Mouse (Mus musculus): ENCODE measurements around the gene Tufm.
"Not testable (repeated sequence)": the region's sequence is repeated elsewhere in the genome, so short reads cannot be mapped to it uniquely, and the experiment has no call there.

Tufm gene

DNA sequence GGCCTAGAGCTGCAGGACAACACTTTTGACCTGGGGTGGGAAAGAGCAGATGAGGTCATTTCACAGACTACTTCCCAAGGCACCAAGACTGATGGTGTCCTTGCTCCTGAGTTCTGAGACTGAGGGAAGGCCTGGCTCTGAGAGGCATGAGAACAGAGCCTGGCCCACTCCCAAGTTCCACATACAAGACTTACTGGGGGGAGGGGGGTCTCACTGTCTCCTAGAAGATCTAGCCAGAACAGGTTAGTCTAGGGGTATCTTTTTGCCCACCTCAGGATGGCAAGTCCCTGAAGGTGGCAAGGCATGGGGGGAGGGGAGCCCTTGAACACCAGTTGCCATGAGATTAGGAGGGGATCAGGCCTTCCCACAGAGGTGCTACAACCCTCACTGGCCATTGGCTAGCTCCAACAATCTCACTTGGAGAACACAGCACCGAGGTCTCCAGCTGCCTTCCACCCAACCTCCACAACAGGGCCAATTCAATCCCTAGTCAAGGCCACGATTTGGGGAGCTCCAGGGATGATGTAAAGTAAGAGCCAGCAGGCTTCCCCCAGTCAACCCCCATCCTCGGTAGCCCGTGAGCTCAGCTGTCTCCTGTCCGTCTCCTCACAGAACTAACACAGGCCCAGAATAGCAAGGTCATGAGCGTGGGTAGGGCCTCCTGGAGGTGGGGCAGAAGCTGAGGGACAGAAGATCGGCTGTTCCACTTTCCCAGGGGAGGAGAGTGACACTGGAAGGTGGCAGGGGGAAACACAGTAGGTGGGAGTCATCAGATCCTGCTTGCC lies 21.7 kb upstream of the Tufm start:
- no peak for DNase-seq (ENCODE audit: low read depth, low spot score)

DNA sequence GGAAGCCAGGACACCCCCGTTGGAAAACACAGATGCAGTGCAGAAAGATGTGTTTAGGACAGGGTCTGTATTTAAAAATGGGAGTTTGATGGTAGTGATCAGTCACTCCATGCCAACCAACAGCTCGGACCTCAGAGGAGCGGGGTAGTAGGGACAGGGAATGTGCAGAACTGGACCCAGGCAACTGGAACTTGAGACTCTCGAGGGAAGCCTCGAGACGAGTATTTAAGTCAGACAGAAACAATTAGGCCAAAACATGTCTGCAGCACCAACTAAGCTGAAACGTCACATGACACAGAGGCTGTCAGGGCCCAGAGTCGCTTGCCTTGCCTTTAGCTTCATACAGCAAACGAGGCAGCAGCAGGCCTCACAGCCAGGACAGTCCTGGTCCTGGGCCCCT lies 21.0 kb upstream of the Tufm start:
- DNase-seq (ENCODE audit: low read depth, low spot score): no peak

GRCm38 (mm10) chr7:126466707-126467106 lies 20.5 kb upstream of the Tufm start:
- DNase-seq (ENCODE audit: low read depth, low spot score): no peak

DNA sequence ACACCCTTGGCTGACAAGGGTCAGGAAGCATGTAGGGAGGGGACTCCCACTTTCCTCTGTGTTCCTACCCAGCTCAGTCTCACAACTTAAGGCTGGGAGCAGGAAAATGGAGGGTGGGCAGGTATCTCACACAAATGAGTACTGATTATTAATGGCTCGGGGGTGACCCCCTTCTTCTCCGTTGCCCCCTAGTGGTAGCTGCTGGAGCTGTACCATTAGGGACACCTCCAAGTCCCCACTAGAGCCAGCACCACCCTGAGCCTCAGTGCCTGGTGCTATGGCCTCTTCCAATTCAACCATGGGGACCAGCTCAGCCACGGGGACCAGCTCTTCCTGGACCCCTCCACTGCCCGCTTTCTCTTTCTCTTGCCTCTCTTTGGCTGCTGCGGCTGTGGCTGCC lies 19.9 kb upstream of the Tufm start:
- peak; percentile 72 for DNase-seq (ENCODE audit: low read depth, low spot score)

DNA sequence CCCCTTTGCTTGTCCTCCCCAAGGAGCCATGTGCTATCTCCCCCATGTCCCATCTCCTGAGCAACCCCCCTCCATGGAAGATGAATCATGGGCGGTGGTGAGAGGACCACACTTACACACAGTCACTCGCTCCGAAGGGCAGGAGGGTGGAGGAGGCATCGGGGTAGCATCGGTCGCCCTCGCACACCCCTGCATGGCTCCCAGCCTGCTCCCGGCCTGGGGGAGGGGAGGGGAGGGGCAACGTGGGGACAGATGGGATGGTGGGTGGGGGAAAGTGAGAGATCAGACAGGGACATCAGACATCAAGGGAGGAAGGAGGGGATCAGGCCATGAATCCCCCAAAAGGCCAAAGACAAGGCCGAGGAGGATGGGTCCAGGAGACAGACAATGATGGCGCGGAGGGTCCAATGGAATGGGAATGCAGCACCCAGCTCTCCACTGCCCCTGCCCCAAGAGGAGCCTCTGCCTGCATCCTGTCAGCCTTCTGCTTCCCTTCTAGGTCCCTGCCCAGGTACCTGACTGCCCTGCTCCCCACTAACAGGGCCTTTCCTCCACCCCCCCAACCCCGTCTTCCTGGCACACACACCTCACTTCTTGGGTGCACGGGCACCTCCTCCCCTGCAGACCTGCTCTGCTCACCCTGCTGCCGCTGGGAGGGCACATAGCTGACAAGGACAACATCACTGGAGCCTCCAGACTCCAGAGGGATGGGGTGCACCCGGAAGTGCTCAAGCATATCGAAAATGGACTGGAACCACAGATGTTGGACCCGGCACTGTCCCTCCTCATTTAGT lies 19.1 kb upstream of the Tufm start:
- DNase-seq (ENCODE audit: low read depth, low spot score): no peak

DNA sequence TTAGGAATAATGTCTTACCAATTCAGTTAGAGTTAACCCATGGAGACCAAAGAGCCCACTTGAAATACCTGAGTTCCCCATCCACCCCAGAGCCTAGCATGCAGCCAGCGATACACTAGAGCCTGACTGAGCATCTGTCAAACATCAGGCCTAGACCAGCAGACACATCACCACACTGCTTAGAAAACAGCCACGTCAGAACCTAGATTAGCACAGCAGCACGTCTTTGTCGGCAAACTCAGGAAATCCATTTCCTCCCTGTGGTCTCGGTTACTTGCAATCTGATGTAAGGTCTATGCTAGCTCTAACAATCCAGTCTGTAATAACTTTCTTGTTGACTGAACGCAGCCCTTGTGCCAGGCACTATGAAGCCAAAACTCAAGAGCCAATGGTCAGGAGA lies 17.1 kb upstream of the Tufm start:
- no peak for DNase-seq (ENCODE audit: low read depth, low spot score)

GRCm38 (mm10) chr7:126471361-126471760 lies 15.8 kb upstream of the Tufm start:
- no peak for DNase-seq (ENCODE audit: low read depth, low spot score)

GRCm38 (mm10) chr7:126471853-126472252 lies 15.3 kb upstream of the Tufm start:
- DNase-seq (ENCODE audit: low read depth, low spot score): no peak

DNA sequence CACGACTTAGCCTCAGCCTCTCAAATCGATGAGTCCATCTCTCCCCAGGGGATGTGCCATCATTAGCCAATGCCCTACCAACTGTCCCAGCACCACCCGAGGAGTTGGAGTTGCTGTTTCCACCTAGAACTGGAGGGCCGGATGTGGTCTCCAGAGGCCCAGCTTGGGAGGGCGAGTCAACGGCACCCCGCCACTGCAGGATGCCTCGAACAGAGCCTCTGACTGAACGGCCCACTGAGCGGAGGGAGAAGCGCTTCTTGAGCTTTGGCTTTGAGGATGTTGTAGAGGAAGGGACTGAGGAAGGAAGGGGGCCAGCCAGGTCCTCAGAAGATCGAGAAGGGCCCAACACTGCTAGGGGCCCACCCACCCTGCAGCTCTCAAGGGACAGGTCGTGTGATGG lies 14.9 kb upstream of the Tufm start:
- no peak for DNase-seq (ENCODE audit: low read depth, low spot score)

- no peak for DNase-seq (ENCODE audit: low read depth, low spot score)
Measured at GRCm38 (mm10) chr7:126472713-126473112, 14.4 kb upstream of the Tufm start.

DNA sequence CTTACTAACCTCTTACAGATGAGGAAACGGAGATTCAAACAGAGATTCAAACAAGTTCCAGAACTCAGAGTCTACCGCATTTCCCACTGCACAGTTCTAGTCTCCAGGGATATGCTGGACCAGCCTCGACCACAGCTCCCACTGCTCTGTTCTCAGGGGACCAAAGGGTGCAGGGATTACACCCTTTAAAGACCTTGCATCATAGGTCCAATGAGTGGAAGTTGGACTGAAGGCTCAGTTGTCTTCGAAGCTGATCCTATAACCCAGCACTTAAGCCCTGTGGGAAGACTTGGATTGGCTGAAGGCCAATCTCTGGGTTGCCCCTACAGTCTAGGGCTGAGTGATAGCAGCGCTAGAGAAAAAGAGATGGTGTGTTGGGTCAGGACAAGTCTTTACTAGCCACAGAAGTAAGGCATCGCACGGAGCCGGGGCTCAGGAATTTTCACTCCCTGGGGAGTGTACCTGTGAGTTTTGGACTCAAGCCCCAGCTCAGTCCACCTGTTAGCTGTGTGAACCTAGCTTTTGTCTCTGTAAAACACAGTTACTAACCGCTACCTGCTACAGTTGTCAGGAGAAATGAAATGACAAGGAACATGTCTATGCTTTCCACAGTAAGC lies 13.6 kb upstream of the Tufm start:
- no peak for DNase-seq (ENCODE audit: low read depth, low spot score)

DNA sequence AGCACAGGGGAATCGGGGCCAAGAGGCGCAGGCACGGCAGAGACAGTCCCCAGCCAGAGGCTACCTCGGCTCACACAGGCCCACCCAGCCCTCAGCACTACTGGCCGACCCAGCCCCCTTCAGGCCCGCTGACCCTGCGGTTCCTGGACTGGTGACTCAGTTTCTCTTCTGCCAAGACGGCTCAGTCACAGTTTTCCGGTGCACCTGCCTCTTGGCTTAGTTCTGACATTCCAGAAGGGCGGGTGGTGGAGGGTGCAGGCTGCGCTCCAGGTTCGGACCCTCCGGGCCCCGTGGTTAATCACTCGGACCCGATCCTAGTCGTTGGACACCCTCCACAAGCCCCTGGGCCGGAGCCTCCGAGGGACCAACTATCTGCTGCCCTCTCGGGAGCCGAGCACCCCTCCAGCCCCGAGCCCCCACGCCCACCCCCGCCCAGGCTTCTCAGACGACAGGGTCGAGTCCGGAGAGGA lies 12.6 kb upstream of the Tufm start:
- DNase-seq (ENCODE audit: low read depth, low spot score): no peak

GRCm38 (mm10) chr7:126474993-126475581 lies 12.1 kb upstream of the Tufm start, which contains the start of gene Sh2b1:
Gene Sh2b1 (minus strand): TSS chr7:126475424.
- DNase-seq (ENCODE audit: low read depth, low spot score): peak; percentile 96

DNA sequence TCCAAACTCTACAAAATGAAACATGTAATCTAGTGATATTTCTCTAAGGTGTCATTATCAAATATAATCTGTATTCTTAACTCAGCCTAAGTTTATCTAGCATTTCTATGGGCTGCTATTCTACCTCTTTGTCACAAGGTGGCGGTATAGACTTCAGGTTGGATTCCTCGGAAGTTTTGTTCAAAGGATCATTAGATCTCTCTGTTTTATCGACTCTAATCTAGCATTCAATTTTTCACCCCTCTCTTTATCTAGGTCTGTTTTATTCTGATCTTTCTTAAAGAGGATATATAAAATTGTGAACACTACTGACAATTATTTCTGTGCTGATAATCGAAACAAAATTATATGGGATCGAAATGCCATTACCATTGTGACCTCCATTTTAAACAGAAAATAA lies 5.5 kb upstream of the Tufm start:
- peak; percentile 45 for DNase-seq (ENCODE audit: low read depth, low spot score)

DNA sequence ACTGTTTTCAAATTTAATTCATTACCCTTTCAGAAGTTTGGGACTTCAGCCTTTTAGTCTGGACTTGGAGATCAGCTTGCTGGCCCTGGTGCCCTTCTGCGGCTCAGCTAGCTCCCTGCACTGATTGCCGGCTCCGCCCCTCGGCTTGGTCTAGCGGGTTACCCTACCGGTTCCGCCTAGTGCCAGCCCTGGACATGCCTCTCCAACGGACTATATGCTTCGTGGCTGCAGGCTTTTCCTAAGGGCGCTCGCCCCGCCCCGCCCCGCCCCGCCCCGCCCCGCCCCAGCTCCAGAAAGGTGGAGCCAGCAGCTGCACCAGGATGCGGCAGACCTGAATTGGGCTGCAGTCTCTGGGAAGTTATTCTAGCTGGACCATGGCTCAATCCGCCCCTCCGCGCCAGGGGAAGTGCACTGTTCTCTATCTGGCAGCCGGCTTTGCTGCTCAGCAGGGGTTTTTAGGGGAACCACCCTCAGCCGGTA lies 4.7 kb upstream of the Tufm start:
- peak; percentile 96 for DNase-seq (ENCODE audit: low read depth, low spot score)

DNA sequence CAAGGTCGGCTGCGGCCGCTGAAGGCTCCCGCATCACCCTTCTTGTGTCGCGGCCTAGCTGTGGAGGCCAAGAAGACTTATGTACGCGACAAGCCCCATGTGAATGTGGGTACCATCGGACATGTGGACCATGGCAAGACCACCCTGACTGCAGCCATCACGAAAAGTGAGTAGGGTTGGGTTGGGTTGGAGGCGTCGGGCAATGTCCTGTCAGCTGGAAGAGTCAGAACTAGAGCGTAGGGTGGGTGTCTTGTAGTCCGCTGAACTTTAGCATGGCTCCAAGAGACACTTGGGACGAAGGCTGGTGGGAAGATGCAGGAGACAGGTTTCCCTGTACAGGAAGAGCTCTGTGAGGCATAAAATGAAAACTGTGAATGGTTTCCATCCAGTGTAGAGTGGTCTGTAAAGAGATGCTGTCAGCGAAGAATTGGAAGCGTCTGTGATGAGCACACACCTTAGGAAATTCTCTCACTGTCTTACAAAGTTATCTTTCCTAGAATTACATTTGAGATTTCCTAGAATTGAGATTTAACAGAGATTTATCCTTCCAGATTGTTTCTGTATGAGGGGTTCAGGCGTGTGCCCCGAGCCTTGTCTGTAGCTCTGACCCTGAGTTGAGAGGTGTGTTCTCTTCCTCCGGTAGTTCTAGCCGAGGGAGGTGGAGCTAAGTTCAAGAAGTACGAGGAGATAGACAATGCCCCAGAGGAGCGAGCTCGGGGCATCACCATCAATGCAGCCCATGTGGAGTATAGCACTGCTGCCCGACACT lies 640 bp downstream of the Tufm start:
- DNase-seq (ENCODE audit: low read depth, low spot score): not testable (repeated sequence)

GRCm38 (mm10) chr7:126491005-126491404 lies 3.8 kb downstream of the Tufm start:
- no peak for DNase-seq (ENCODE audit: low read depth, low spot score)

- DNase-seq (ENCODE audit: low read depth, low spot score): no peak
Measured at GRCm38 (mm10) chr7:126491973-126492372, 4.8 kb downstream of the Tufm start.

- no peak for DNase-seq (ENCODE audit: low read depth, low spot score)
Measured at GRCm38 (mm10) chr7:126494120-126494519, 7.0 kb downstream of the Tufm start.

- DNase-seq (ENCODE audit: low read depth, low spot score): no peak
Measured at GRCm38 (mm10) chr7:126496475-126496874, 9.3 kb downstream of the Tufm start.

- no peak for DNase-seq (ENCODE audit: low read depth, low spot score)
Measured at GRCm38 (mm10) chr7:126497966-126498365, 10.8 kb downstream of the Tufm start.

Data from R1 (cell line).